Mouse (Mus musculus) forebrain, embryonic 13.5 days (tissue): ENCODE data around the gene Nfia. TPM values are rescaled to one million over a fixed set of nuclear protein-coding genes. Genes with fewer than 3 reads are reported as not detected.

ENCODE experiments used
- ATAC-seq: fragments of 200-750 bp; cut with Nextera tagmentation; 2 replicates; pipeline ENCODE4 v1.8.0; 2017
- H3K27ac ChIP-seq: fragments of 300-500 bp; sonication (generic); 2 replicates; pipeline ENCODE4 v1.5.1; 2015; ENCODE audit warnings: inconsistent platforms, mild to moderate bottlenecking, moderate library complexity
- H3K27me3 ChIP-seq: fragments of 300-500 bp; sonication (generic); 2 replicates; pipeline ENCODE4 v1.6.1; 2015; ENCODE audit warnings: mild to moderate bottlenecking, inconsistent platforms
- H3K36me3 ChIP-seq: fragments of 300-500 bp; sonication (generic); 2 replicates; pipeline ENCODE4 v1.6.1; 2015; ENCODE audit warnings: mild to moderate bottlenecking, inconsistent platforms; ENCODE audit not compliant: poor library complexity, severe bottlenecking
- H3K4me1 ChIP-seq: fragments of 300-500 bp; sonication (generic); 2 replicates; pipeline ENCODE4 v1.6.1; 2015; ENCODE audit warnings: inconsistent platforms
- H3K4me2 ChIP-seq: fragments of 300-500 bp; sonication (generic); 2 replicates; pipeline ENCODE4 v1.6.1; 2015; ENCODE audit warnings: inconsistent platforms, mild to moderate bottlenecking, moderate library complexity
- H3K4me3 ChIP-seq: fragments of 300-500 bp; sonication (generic); 2 replicates; pipeline ENCODE4 v1.5.1; 2015; ENCODE audit warnings: mild to moderate bottlenecking, inconsistent platforms
- H3K9ac ChIP-seq: fragments of 300-500 bp; sonication (generic); 2 replicates; pipeline ENCODE4 v1.6.1; 2015; ENCODE audit warnings: mild to moderate bottlenecking, inconsistent platforms
- H3K9me3 ChIP-seq: fragments of 300-500 bp; sonication (generic); replicated peaks from 2 replicates; pipeline ENCODE4 v1.6.1; 2016; ENCODE audit warnings: inconsistent platforms
- WGBS: fragments of 180-500 bp; shearing (Covaris S2); methylation state at CpG from one replicate; pipeline ENCODE4 v1.1.7; 2015; 5-methylcytosine and 5-hydroxymethylcytosine counted together
- polyA plus RNA-seq: library from polyadenylated mRNA; unstranded; fragments of >200 nt; fragmentation: Nextera tagmentation; extraction: Ambion mirVana; gene quantifications from 2 replicates; pipeline ENCODE4 v1.2.1, GENCODE M21; 2015

Nfia gene
- polyA plus RNA-seq, 1 experiment from 2014 or later: 121 TPM

DNA sequence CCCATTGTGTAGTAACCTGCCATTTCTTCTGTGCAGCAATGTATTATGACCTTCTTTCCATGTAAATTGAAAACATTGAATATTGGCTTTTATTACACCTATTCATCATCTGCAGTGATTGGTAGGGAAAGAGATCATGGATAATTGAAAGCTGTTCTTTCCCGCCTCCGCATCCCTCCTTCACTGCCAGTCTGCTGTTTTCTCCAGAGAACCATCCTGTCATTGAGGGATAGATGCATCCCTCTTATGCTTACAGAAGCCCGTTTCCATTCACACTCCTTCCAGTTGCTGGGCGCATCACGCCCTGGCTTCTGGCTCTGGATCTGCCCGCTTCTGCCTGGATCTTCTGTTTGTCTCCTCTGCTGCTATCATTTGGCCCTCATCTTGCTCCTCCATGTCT, 312.5 kb downstream of the Nfia start:
- Histone ChIP-seq H3K9ac (no peak overlapping the region), H3K36me3 (peaks cover 25% of the 10 kb centered on the region), H3K27ac (no peak overlapping the region), H3K27me3 (no peaks in the 10 kb centered on the region), H3K4me3 (no peak overlapping the region), H3K4me1 (peaks cover 4% of the 10 kb centered on the region; the same call in 1 of the 2 replicates), H3K4me2 (no peak overlapping the region), H3K9me3 (no peaks in the 10 kb centered on the region)
- 90% methylated on average over 6 of the region's 6 CpGs for whole genome bisulfite sequencing
- no peak for ATAC-seq

DNA sequence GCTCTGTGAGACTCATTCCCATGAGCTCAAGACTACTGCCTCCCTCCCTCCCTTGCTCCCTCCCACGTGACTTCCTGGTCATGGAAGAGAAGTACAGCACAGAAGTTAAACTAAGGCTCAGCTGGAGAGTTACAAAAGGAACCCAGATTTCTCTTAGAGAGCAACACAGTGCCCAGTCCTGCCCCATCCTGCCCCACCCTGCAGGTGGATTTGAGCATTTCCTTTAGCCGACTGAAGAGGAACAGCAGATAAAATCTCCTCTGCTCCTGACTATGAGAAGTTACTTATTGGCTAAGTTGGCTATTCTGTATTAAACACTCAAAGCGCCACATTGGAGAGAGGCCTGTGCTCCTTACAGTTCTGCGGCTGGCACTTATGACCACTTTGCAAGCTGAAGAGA, 314.4 kb downstream of the Nfia start:
- Histone ChIP-seq H3K4me3 (no peak overlapping the region), H3K4me1 (peaks cover 7% of the 10 kb centered on the region; the same call in 1 of the 2 replicates), H3K4me2 (no peak overlapping the region), H3K9ac (no peak overlapping the region), H3K27ac (no peak overlapping the region), H3K36me3 (peaks cover 28% of the 10 kb centered on the region), H3K27me3 (no peaks in the 10 kb centered on the region), H3K9me3 (no peaks in the 10 kb centered on the region)
- no peak for ATAC-seq
- WGBS: 70% methylated on average over 4 of the region's 4 CpGs

DNA sequence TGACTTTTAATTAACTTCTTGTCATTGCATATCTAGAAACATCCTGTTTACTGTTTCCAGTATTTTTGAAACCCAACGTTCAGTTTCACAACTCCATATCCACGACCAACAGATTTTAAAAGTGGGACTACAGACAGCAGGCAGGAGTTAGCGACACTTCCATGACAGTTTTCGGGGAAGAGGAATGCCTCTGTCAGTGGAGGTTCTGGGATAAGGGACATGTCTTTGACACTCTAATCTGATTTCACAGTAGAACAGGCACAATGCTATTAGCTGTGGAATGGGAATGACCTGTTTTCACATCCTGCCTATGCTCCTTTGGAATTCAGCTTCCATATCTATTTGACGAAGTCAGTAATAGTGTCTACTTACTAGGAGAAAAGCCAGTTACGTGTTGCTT, 317.5 kb downstream of the Nfia start:
- Histone ChIP-seq H3K36me3 (peaks cover 28% of the 10 kb centered on the region), H3K27ac (no peak overlapping the region), H3K9ac (no peak overlapping the region), H3K27me3 (no peaks in the 10 kb centered on the region), H3K4me2 (no peak overlapping the region), H3K9me3 (no peaks in the 10 kb centered on the region), H3K4me3 (no peak overlapping the region), H3K4me1 (peaks cover 23% of the 10 kb centered on the region)
- ATAC-seq: no peak
- 59% methylated on average over 6 of the region's 6 CpGs for WGBS

GRCm38 (mm10) chr4:98090586-98090985, 318.1 kb downstream of the Nfia start:
- peaks cover 24% of the 10 kb centered on the region for H3K36me3 ChIP-seq
- ATAC-seq: no peak
- H3K9me3 ChIP-seq: no peaks in the 10 kb centered on the region
- peaks cover 23% of the 10 kb centered on the region for H3K4me1 ChIP-seq
- H3K27ac ChIP-seq: no peak overlapping the region
- no peaks in the 10 kb centered on the region for H3K27me3 ChIP-seq
- no peak overlapping the region for H3K9ac ChIP-seq
- H3K4me2 ChIP-seq: no peak overlapping the region
- H3K4me3 ChIP-seq: no peak overlapping the region
- WGBS: 76% methylated on average over 3 of the region's 3 CpGs

DNA sequence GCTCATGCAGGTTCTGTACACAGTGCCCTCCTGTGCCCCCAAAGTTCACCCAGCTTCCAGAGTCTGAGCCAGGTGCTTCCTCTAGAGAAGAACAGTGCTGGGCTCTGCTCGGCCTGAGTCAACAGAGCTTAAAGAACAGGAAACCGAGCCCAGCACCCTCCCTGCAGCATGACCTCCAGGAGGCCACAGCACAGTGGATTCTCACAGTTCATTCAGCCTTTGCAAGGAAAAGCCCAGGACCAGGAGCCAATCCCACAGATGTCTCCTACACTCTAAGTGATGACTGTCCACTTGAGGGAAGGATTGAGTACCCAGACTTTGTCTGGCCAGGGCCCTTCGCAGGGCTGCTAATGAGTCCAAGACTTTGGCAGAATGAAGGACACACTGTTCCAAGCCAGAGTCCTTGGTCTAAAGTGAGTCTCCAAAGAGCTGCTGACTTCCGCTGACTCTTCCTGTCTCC, 318.9 kb downstream of the Nfia start:
- peaks cover 23% of the 10 kb centered on the region for H3K4me1 ChIP-seq
- no peak for ATAC-seq
- H3K4me2 ChIP-seq: no peak overlapping the region
- no peaks in the 10 kb centered on the region for H3K9me3 ChIP-seq
- H3K4me3 ChIP-seq: no peak overlapping the region
- no peaks in the 10 kb centered on the region for H3K27me3 ChIP-seq
- no peak overlapping the region for H3K27ac ChIP-seq
- 64% methylated on average over 4 of the region's 4 CpGs for WGBS
- no peak overlapping the region for H3K9ac ChIP-seq
- H3K36me3 ChIP-seq: peaks cover 24% of the 10 kb centered on the region

- Histone ChIP-seq H3K27ac (no peak overlapping the region), H3K4me3 (no peak overlapping the region), H3K27me3 (no peaks in the 10 kb centered on the region), H3K9ac (no peak overlapping the region), H3K4me1 (peaks cover 23% of the 10 kb centered on the region), H3K4me2 (no peak overlapping the region), H3K9me3 (no peaks in the 10 kb centered on the region), H3K36me3 (peaks cover 25% of the 10 kb centered on the region)
- no peak for ATAC-seq
- WGBS: 92% methylated on average over 5 of the region's 5 CpGs
These were observed 319.5 kb downstream of the Nfia start for GRCm38 (mm10) chr4:98091901-98092472.

- no peak overlapping the region for H3K9ac ChIP-seq
- no peaks in the 10 kb centered on the region for H3K9me3 ChIP-seq
- H3K27ac ChIP-seq: no peak overlapping the region; the same call in 1 of the 2 replicates
- H3K4me2 ChIP-seq: peak overlapping the region; percentile 23
- ATAC-seq: no peak; the same call in 1 of the 2 replicates
- no peak overlapping the region for H3K4me3 ChIP-seq
- WGBS: 19% methylated on average over 19 of the region's 19 CpGs
- peaks cover 34% of the 10 kb centered on the region for H3K4me1 ChIP-seq
- H3K36me3 ChIP-seq: peaks cover 36% of the 10 kb centered on the region
- H3K27me3 ChIP-seq: no peaks in the 10 kb centered on the region
These were observed 321.7 kb downstream of the Nfia start for GRCm38 (mm10) chr4:98094112-98094805.

DNA sequence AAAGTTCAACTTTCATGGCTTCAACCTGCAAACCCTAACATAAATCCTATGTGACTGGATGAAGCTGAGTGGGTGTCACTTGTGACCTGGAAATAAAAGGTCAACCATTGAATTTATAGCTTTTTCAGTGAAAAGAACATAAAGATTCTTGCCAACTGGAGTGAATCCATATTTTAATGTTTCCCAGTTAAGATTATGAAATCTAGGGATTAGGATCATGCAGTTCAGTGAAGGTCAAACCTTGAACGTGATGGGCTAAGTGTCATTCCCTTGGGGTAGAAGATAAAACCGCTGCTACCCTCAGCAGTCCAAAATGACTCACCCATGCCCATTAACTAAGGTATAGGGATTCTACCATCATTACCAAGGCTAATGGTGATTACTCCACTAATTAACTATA, 322.5 kb downstream of the Nfia start:
- peaks cover 38% of the 10 kb centered on the region for H3K4me1 ChIP-seq
- ATAC-seq: no peak
- H3K4me3 ChIP-seq: no peak overlapping the region
- 69% methylated on average over 2 of the region's 2 CpGs for WGBS
- H3K9ac ChIP-seq: no peak overlapping the region
- peaks cover 36% of the 10 kb centered on the region for H3K36me3 ChIP-seq
- H3K4me2 ChIP-seq: no peak overlapping the region
- H3K27me3 ChIP-seq: no peaks in the 10 kb centered on the region
- no peaks in the 10 kb centered on the region for H3K9me3 ChIP-seq
- H3K27ac ChIP-seq: no peak overlapping the region

GRCm38 (mm10) chr4:98097013-98097566, 324.6 kb downstream of the Nfia start:
- H3K9ac ChIP-seq: no peak overlapping the region
- no peak for ATAC-seq
- H3K36me3 ChIP-seq: peaks cover 26% of the 10 kb centered on the region
- H3K9me3 ChIP-seq: no peaks in the 10 kb centered on the region
- peaks cover 55% of the 10 kb centered on the region for H3K4me1 ChIP-seq
- 89% methylated on average over 4 of the region's 4 CpGs for WGBS
- no peaks in the 10 kb centered on the region for H3K27me3 ChIP-seq
- peak overlapping the region; percentile 40; the same call in 1 of the 2 replicates for H3K27ac ChIP-seq
- H3K4me2 ChIP-seq: no peak overlapping the region
- no peak overlapping the region for H3K4me3 ChIP-seq

- peaks cover 64% of the 10 kb centered on the region for H3K4me1 ChIP-seq
- 76% methylated on average over 1 of the region's 1 CpGs for WGBS
- H3K27ac ChIP-seq: peak overlapping the region; percentile 55
- ATAC-seq: no peak
- no peaks in the 10 kb centered on the region for H3K9me3 ChIP-seq
- H3K4me2 ChIP-seq: no peak overlapping the region
- H3K36me3 ChIP-seq: peaks cover 21% of the 10 kb centered on the region; the same call in 1 of the 2 replicates
- no peaks in the 10 kb centered on the region for H3K27me3 ChIP-seq
- H3K4me3 ChIP-seq: no peak overlapping the region
- H3K9ac ChIP-seq: no peak overlapping the region
These were observed 326.1 kb downstream of the Nfia start for GRCm38 (mm10) chr4:98098663-98099062.

- 19% methylated on average over 5 of the region's 5 CpGs for WGBS
- Histone ChIP-seq H3K27ac (peak overlapping the region; percentile 55), H3K27me3 (no peaks in the 10 kb centered on the region), H3K9ac (no peak overlapping the region), H3K4me1 (peaks cover 64% of the 10 kb centered on the region), H3K4me3 (no peak overlapping the region), H3K9me3 (no peaks in the 10 kb centered on the region), H3K4me2 (no peak overlapping the region), H3K36me3 (peaks cover 16% of the 10 kb centered on the region; the same call in 1 of the 2 replicates)
- ATAC-seq: peak; percentile 50
These were observed 326.9 kb downstream of the Nfia start for GRCm38 (mm10) chr4:98099433-98099832.
